Mouse (Mus musculus): ENCODE results near the gene Aknad1.

Gene Aknad1

GRCm38 (mm10) chr3:108751691-108752090, 12.2 kb downstream of the Aknad1 start:
- DNase-seq (ENCODE audit: low spot score) = no peak

- DNase-seq (ENCODE audit: low spot score) = no peak
Measured at GRCm38 (mm10) chr3:108754541-108754940, 15.1 kb downstream of the Aknad1 start.

- DNase-seq (ENCODE audit: low spot score) = no peak
Measured at GRCm38 (mm10) chr3:108755542-108755941, 16.1 kb downstream of the Aknad1 start.

- no peak for DNase-seq (ENCODE audit: low spot score)
Measured at GRCm38 (mm10) chr3:108756131-108756530, 16.7 kb downstream of the Aknad1 start.

- no peak for DNase-seq (ENCODE audit: low spot score)
Measured at GRCm38 (mm10) chr3:108757570-108757969, 18.1 kb downstream of the Aknad1 start.

GRCm38 (mm10) chr3:108759566-108760420, 20.3 kb downstream of the Aknad1 start:
- no peak for DNase-seq (ENCODE audit: low spot score)

GRCm38 (mm10) chr3:108762597-108763111, 23.2 kb downstream of the Aknad1 start:
- DNase-seq (ENCODE audit: low spot score) = no peak

GRCm38 (mm10) chr3:108763691-108764090, 24.2 kb downstream of the Aknad1 start:
- DNase-seq (ENCODE audit: low spot score) = no peak

- DNase-seq (ENCODE audit: low spot score) = no peak
Measured at GRCm38 (mm10) chr3:108764976-108765375, 25.5 kb downstream of the Aknad1 start.

- no peak for DNase-seq (ENCODE audit: low spot score)
Measured at GRCm38 (mm10) chr3:108765476-108765875, 26.0 kb downstream of the Aknad1 start.

- DNase-seq (ENCODE audit: low spot score) = no peak
Measured at GRCm38 (mm10) chr3:108766943-108767342, 27.5 kb downstream of the Aknad1 start.

GRCm38 (mm10) chr3:108767416-108767815, 28.0 kb downstream of the Aknad1 start:
- DNase-seq (ENCODE audit: low spot score) = no peak

GRCm38 (mm10) chr3:108769547-108769946, 30.1 kb downstream of the Aknad1 start:
- DNase-seq (ENCODE audit: low spot score) = no peak

- no peak for DNase-seq (ENCODE audit: low spot score)
Measured at GRCm38 (mm10) chr3:108770725-108771368, 31.4 kb downstream of the Aknad1 start.

- no peak for DNase-seq (ENCODE audit: low spot score)
Measured at GRCm38 (mm10) chr3:108772211-108772610, 32.8 kb downstream of the Aknad1 start.

GRCm38 (mm10) chr3:108772811-108773210, 33.4 kb downstream of the Aknad1 start:
- no peak for DNase-seq (ENCODE audit: low spot score)

- DNase-seq (ENCODE audit: low spot score) = no peak
Measured at GRCm38 (mm10) chr3:108778761-108779540, 39.5 kb downstream of the Aknad1 start.

- no peak for DNase-seq (ENCODE audit: low spot score)
Measured at GRCm38 (mm10) chr3:108781238-108781883, 41.9 kb downstream of the Aknad1 start.

GRCm38 (mm10) chr3:108781884-108782270, 42.4 kb downstream of the Aknad1 start:
- DNase-seq (ENCODE audit: low spot score) = no peak

- DNase-seq (ENCODE audit: low spot score) = no peak
Measured at GRCm38 (mm10) chr3:108782364-108782895, 43.0 kb downstream of the Aknad1 start.

GRCm38 (mm10) chr3:108786520-108786919, 47.1 kb downstream of the Aknad1 start:
- no peak for DNase-seq (ENCODE audit: low spot score)
